Mouse (Mus musculus) olfactory bulb, adult 2 months (tissue): ENCODE results near the gene Gm10491. TPM values are rescaled to one million over a fixed set of nuclear protein-coding genes. Genes with fewer than 3 reads are reported as not detected.

Experiments used
- H3K27ac ChIP-seq: fragments of 200-500 bp; 2 replicates; pipeline ENCODE4 v1.5.1; 2012; ENCODE audit warnings: low read depth, low read length; ENCODE audit not compliant: insufficient read depth
- H3K4me1 ChIP-seq: fragments of 200-500 bp; 2 replicates; pipeline ENCODE4 v1.6.1; 2012; ENCODE audit warnings: low read length; ENCODE audit not compliant: control insufficient read depth, insufficient read depth
- H3K4me3 ChIP-seq: fragments of 200-500 bp; 2 replicates; pipeline ENCODE4 v1.5.1; 2012; ENCODE audit warnings: mild to moderate bottlenecking, low read depth, low read length, moderate library complexity; ENCODE audit not compliant: insufficient read depth
- CTCF ChIP-seq: fragments of 200-500 bp; IDR thresholded peaks from 2 replicates; pipeline ENCODE4 v1.5.1; 2012; ENCODE audit warnings: low read depth, mild to moderate bottlenecking, low read length, moderate library complexity; ENCODE audit not compliant: insufficient read depth
- POLR2A ChIP-seq: fragments of 200-500 bp; IDR thresholded peaks from 2 replicates; pipeline ENCODE4 v1.6.1; 2012; ENCODE audit warnings: mild to moderate bottlenecking, low read depth, low read length, moderate library complexity; ENCODE audit not compliant: insufficient read depth
- whole genome bisulfite sequencing: fragments of 180-500 bp; shearing (Covaris S2); methylation state at CpG from one replicate; pipeline ENCODE4 v1.1.7; 2018; 5-methylcytosine and 5-hydroxymethylcytosine counted together
- polyA plus RNA-seq: library from polyadenylated mRNA; stranded (reverse); fragments of >200 nt; gene quantifications from 2 replicates; pipeline ENCODE4 v1.2.4, GENCODE M21; 2012; ENCODE audit warnings: low replicate concordance; ENCODE audit not compliant: missing spikeins, insufficient read depth, insufficient read length

The Gm10491 gene
- polyA plus RNA-seq, 1 experiment: not detected

- Histone ChIP-seq H3K4me1 (no peaks in the 10 kb centered on the region), H3K4me3 (no peak overlapping the region), H3K27ac (no peak overlapping the region)
- TF ChIP-seq CTCF: no peak
- TF ChIP-seq POLR2A: no peak
- WGBS: 78% methylated on average over 3 of the region's 3 CpGs
Observed at GRCm38 (mm10) chrX:7864551-7864950, 43.1 kb downstream of the Gm10491 start.

GRCm38 (mm10) chrX:7863181-7863580, 44.5 kb downstream of the Gm10491 start:
- H3K4me1 ChIP-seq: no peaks in the 10 kb centered on the region
- WGBS: 72% methylated on average over 1 of the region's 1 CpGs
- TF ChIP-seq CTCF (no peak), POLR2A (no peak)
- no peak overlapping the region for H3K4me3 ChIP-seq
- H3K27ac ChIP-seq: no peak overlapping the region

- 82% methylated on average over 3 of the region's 3 CpGs for WGBS
Observed at GRCm38 (mm10) chrX:7859191-7859753, 48.4 kb downstream of the Gm10491 start.

More at GRCm38 (mm10) chrX:7859191-7859753, 48.4 kb downstream of the Gm10491 start:
- TF ChIP-seq POLR2A (no peak), CTCF (no peak)
- no peak overlapping the region for H3K27ac ChIP-seq
- no peak overlapping the region for H3K4me3 ChIP-seq
- H3K4me1 ChIP-seq: no peaks in the 10 kb centered on the region

Other genes with a start within 250 kb of the Gm10491 start
- gene Plp2, start 236.4 kb downstream of the Gm10491 start, polyA plus RNA-seq: not detected in 2 replicates
- not detected in 2 replicates for gene Magix, start 226.6 kb downstream of the Gm10491 start, polyA plus RNA-seq
- gene Gpkow, start 210.7 kb downstream of the Gm10491 start, polyA plus RNA-seq: not detected in 2 replicates
- gene Wdr45, start 193.5 kb downstream of the Gm10491 start, polyA plus RNA-seq: not detected in 2 replicates
- gene Gm45208, start 185.6 kb downstream of the Gm10491 start, polyA plus RNA-seq: not detected in 2 replicates
- gene Praf2, start 179.4 kb downstream of the Gm10491 start, polyA plus RNA-seq: not detected in 2 replicates
- gene Ccdc120, start 156.9 kb downstream of the Gm10491 start, polyA plus RNA-seq: not detected in 2 replicates
- gene Tfe3, start 145.3 kb downstream of the Gm10491 start, polyA plus RNA-seq: not detected in 2 replicates
- gene Gripap1, start 118.1 kb downstream of the Gm10491 start, polyA plus RNA-seq: 96.6 TPM in 1 of 2 replicates, not detected in the other
- gene Kcnd1, start 85.5 kb downstream of the Gm10491 start, polyA plus RNA-seq: not detected in 2 replicates
- not detected in 2 replicates for gene Otud5, start 66.5 kb downstream of the Gm10491 start, polyA plus RNA-seq
- gene Pim2, start 29.6 kb downstream of the Gm10491 start, polyA plus RNA-seq: not detected in 2 replicates
- not detected in 2 replicates for gene Slc35a2, start 23.8 kb downstream of the Gm10491 start, polyA plus RNA-seq
- not detected in 2 replicates for gene Pqbp1, start 8.6 kb downstream of the Gm10491 start, polyA plus RNA-seq
- not detected in 2 replicates for gene Timm17b, start 8.5 kb downstream of the Gm10491 start, polyA plus RNA-seq
- not detected in 2 replicates for gene Gm10490, start 1.7 kb upstream of the Gm10491 start, polyA plus RNA-seq
- not detected in 2 replicates for gene Pcsk1n, start 12.0 kb upstream of the Gm10491 start, polyA plus RNA-seq
- gene Eras, start 20.8 kb upstream of the Gm10491 start, polyA plus RNA-seq: not detected in 2 replicates
- not detected in 2 replicates for gene Hdac6, start 40.1 kb upstream of the Gm10491 start, polyA plus RNA-seq
- not detected in 2 replicates for gene Gata1, start 70.2 kb upstream of the Gm10491 start, polyA plus RNA-seq
- not detected in 2 replicates for gene Glod5, start 110.7 kb upstream of the Gm10491 start, polyA plus RNA-seq
- gene Suv39h1, start 166.9 kb upstream of the Gm10491 start, polyA plus RNA-seq: not detected in 2 replicates
- not detected in 2 replicates for gene Was, start 182.7 kb upstream of the Gm10491 start, polyA plus RNA-seq
- gene Wdr13, start 225.1 kb upstream of the Gm10491 start, polyA plus RNA-seq: 69.5 TPM in 1 of 2 replicates, not detected in the other
- 332 TPM in 1 of 2 replicates, not detected in the other for gene Rbm3, start 238.0 kb upstream of the Gm10491 start, polyA plus RNA-seq